Mouse (Mus musculus) testis, adult 2 months (tissue): ENCODE measurements around the gene 5730455P16Rik.

ENCODE experiments used
- CTCF ChIP-seq: fragments of 200-500 bp; IDR thresholded peaks from 2 replicates; pipeline ENCODE4 v1.5.1; 2012; ENCODE audit warnings: low read depth, mild to moderate bottlenecking, inconsistent platforms, low read length, moderate library complexity; ENCODE audit not compliant: control insufficient read depth, insufficient read depth, insufficient replicate concordance
- POLR2A ChIP-seq: fragments of 200-500 bp; IDR thresholded peaks from 2 replicates; pipeline ENCODE4 v1.6.1; 2012; ENCODE audit warnings: low read depth, mild to moderate bottlenecking, inconsistent platforms, low read length, moderate library complexity; ENCODE audit not compliant: control insufficient read depth

GRCm38 (mm10) chr11:80311271-80311670, 66.6 kb downstream of the 5730455P16Rik start:
- TF ChIP-seq CTCF (no peak), POLR2A (no peak)
